Mouse (Mus musculus) embryonic facial prominence, embryonic 14.5 days (tissue): ENCODE results near the gene Gapvd1. TPM values are rescaled to one million over a fixed set of nuclear protein-coding genes. Genes with fewer than 3 reads are reported as not detected.

Experiments
- ATAC-seq: fragments of 200-750 bp; cut with Nextera tagmentation; 2 replicates; pipeline ENCODE4 v1.8.0; 2017; ENCODE audit warnings: low read depth, moderate number of reproducible peaks, moderate TSS enrichment
- DNase-seq: peaks from one replicate; pipeline ENCODE4 v3.0.0-alpha.2; 2015; ENCODE audit warnings: low spot score
- H3K27ac ChIP-seq: fragments of 300-500 bp; sonication (generic); replicated peaks from 2 replicates; pipeline ENCODE4 v1.5.1; 2014; ENCODE audit warnings: low read depth, mild to moderate bottlenecking, low read length, moderate library complexity
- H3K27me3 ChIP-seq: fragments of 300-500 bp; sonication (generic); replicated peaks from 2 replicates; pipeline ENCODE4 v1.6.1; 2014; ENCODE audit warnings: low read length; ENCODE audit not compliant: control insufficient read depth, insufficient read depth
- H3K36me3 ChIP-seq: fragments of 300-500 bp; sonication (generic); 2 replicates; pipeline ENCODE4 v1.6.1; 2014; ENCODE audit warnings: low read length, mixed read lengths; ENCODE audit not compliant: control insufficient read depth, insufficient read depth
- H3K4me1 ChIP-seq: fragments of 300-500 bp; sonication (generic); 2 replicates; pipeline ENCODE4 v1.6.1; 2014; ENCODE audit warnings: antibody characterized with exemption, low read length; ENCODE audit not compliant: control insufficient read depth, insufficient read depth
- H3K4me2 ChIP-seq: fragments of 300-500 bp; sonication (generic); 2 replicates; pipeline ENCODE4 v1.6.1; 2014; ENCODE audit warnings: low read depth, mild to moderate bottlenecking, low read length, moderate library complexity, mixed read lengths
- H3K4me3 ChIP-seq: fragments of 300-500 bp; sonication (generic); 2 replicates; pipeline ENCODE4 v1.5.1; 2014; ENCODE audit warnings: low read depth, mild to moderate bottlenecking, low read length
- H3K9ac ChIP-seq: fragments of 300-500 bp; sonication (generic); 2 replicates; pipeline ENCODE4 v1.6.1; 2014; ENCODE audit warnings: low read depth, mild to moderate bottlenecking, low read length, moderate library complexity, mixed read lengths
- H3K9me3 ChIP-seq: fragments of 300-500 bp; sonication (generic); 2 replicates; pipeline ENCODE4 v1.6.1; 2016; ENCODE audit warnings: low read length; ENCODE audit not compliant: control insufficient read depth
- WGBS: fragments of 180-500 bp; shearing (Covaris S2); extraction: QIAGEN DNeasy Blood & Tissue Kit; methylation state at CpG from one replicate; pipeline ENCODE4 v1.1.7; 2014; 5-methylcytosine and 5-hydroxymethylcytosine counted together
- polyA plus RNA-seq: library from polyadenylated mRNA; unstranded; fragments of >200 nt; fragmentation: Nextera tagmentation; extraction: Ambion mirVana; gene quantifications from 2 replicates; pipeline ENCODE4 v1.2.1, GENCODE M21; 2014

Gene Gapvd1
- polyA plus RNA-seq, 1 experiment from 2014 or later: 92.3 TPM

DNA sequence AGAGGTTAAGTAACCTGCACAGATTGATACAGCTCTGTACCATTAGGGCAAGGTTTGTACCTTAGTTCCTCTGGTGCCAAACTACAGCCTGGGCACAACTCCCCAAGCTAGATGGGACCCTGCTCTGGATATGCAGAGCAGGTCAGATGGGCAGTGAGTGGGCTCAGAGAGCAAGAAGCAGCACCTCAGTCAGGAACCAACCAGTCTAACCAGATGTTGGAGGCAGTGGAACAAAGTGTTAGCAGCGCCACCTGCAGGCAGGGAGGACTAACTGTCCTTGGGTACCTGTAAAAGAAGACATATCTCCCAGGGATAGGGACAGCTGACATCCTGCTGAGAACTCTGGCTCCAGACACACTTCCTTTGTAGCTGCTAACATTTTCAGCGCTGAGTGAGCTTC is 112.7 kb downstream of the Gapvd1 start:
- ATAC-seq: no peak
- H3K27me3 ChIP-seq: no peaks in the 10 kb centered on the region
- 0 out of 2 replicates have a peak, but pooled peaks cover 2% of the 10 kb centered on the region for H3K9me3 ChIP-seq
- no peak overlapping the region for H3K4me2 ChIP-seq
- no peaks in the 10 kb centered on the region for H3K36me3 ChIP-seq
- H3K27ac ChIP-seq: no peak overlapping the region
- DNase-seq: no peak
- peaks cover 12% of the 10 kb centered on the region for H3K4me1 ChIP-seq
- no peak overlapping the region for H3K4me3 ChIP-seq
- no peak overlapping the region for H3K9ac ChIP-seq
- 42% methylated on average over 2 of the region's 2 CpGs for WGBS

GRCm38 (mm10) chr2:34639725-34640124 is 115.3 kb downstream of the Gapvd1 start:
- Histone ChIP-seq H3K27ac (no peak overlapping the region), H3K36me3 (no peaks in the 10 kb centered on the region), H3K4me3 (no peak overlapping the region), H3K4me2 (peak overlapping the region; percentile 97; the same call in 1 of the 2 replicates), H3K4me1 (0 out of 2 replicates have a peak, but pooled peaks cover 2% of the 10 kb centered on the region), H3K27me3 (no peaks in the 10 kb centered on the region), H3K9ac (no peak overlapping the region), H3K9me3 (0 out of 2 replicates have a peak, but pooled peaks cover 2% of the 10 kb centered on the region)
- 54% methylated on average over 5 of the region's 5 CpGs for WGBS
- DNase-seq: no peak
- no peak for ATAC-seq

DNA sequence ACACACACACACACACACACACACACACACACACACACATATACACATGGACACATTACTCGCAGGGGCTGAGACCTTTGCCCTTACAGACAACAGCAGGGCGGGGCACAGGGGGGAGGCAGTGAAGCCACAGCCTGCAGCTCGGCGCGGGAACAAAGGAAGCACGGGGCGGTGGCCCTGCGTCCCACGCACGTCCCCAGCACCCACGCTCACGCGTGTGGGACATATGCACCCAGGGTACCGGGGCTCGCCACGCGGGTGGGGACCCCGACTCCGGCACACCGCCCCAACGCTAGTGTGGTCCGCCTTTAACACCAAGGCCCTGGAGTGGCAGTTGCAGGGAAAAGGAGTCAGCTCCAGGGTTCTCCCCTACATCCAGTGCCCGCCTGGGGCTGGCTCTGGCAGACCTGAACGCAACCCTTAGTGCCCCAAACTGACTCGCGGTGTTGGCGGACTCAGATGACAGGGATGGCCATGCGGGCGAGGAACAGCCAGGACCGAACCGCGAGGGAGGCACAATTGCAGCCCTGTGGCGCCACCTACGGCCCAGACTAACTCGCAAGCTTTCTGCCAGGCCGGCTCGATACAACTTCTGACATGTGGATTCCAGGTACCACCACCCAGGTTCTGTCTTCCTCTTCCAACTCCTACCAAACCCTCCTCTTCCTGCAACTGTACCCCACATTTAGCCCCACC is 115.9 kb downstream of the Gapvd1 start:
- Histone ChIP-seq H3K4me1 (0 out of 2 replicates have a peak, but pooled peaks cover 2% of the 10 kb centered on the region), H3K27ac (no peak overlapping the region), H3K36me3 (no peaks in the 10 kb centered on the region), H3K4me2 (peak overlapping the region; percentile 97), H3K4me3 (peak overlapping the region; percentile 42), H3K9ac (peak overlapping the region; percentile 66), H3K27me3 (no peaks in the 10 kb centered on the region), H3K9me3 (0 out of 2 replicates have a peak, but pooled peaks cover 2% of the 10 kb centered on the region)
- ATAC-seq (peak; percentile 86), DNase-seq (peak; percentile 93)
- 17% methylated on average over 28 of the region's 37 CpGs for WGBS

DNA sequence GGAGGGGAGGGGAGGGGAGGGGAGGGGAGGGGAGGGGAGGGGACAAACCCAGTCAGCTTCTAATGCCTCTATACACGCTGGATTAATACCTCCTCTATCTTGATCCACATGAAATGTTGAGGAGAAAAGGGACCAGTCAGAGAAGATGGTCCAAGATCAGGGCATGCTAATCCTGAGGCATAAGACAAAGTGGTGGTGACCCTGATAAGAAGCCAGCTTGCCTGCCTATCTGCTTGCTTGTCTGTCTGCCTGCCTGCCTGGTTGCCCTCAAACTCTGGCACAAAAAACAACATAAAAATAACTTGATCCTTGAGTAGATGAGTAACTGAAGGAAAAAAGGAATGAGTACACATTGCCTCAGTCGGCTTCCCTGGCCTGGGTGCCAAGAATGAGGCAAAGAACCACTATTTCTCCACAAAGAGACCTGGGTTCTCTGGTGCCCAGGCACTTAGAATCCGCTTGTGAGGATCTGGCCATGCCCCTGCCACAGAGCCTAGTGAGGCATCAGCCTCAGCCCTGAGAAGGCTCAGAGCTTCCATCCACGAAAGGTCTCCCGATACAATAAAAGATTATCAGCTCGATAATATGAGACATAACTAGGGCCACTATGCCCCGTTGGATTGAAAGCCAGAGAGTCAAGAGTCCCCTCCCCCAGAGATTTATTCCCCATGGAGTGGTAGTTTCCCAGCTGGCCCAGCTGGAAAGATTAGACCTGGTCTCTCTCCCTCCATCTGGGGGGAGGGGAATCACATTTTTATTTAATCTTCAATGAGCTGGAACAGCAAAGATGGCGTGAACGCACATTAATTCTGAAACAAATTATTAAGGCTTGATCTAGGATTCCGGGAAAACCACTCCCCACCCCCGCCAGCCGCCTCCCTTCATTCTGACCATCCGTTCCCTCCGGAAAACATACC is 119.5 kb downstream of the Gapvd1 start:
- no peak overlapping the region for H3K9ac ChIP-seq
- H3K27ac ChIP-seq: no peak overlapping the region
- H3K27me3 ChIP-seq: no peaks in the 10 kb centered on the region
- DNase-seq: peak; percentile 47
- H3K4me2 ChIP-seq: no peak overlapping the region
- H3K36me3 ChIP-seq: no peaks in the 10 kb centered on the region
- H3K9me3 ChIP-seq: no peaks in the 10 kb centered on the region
- ATAC-seq: no peak
- 0 out of 2 replicates have a peak, but pooled peaks cover 2% of the 10 kb centered on the region for H3K4me1 ChIP-seq
- WGBS: 68% methylated on average over 14 of the region's 14 CpGs
- no peak overlapping the region for H3K4me3 ChIP-seq

GRCm38 (mm10) chr2:34632051-34632450 is 123.0 kb downstream of the Gapvd1 start:
- no peak overlapping the region for H3K9ac ChIP-seq
- H3K4me2 ChIP-seq: no peak overlapping the region
- DNase-seq: no peak
- no peaks in the 10 kb centered on the region for H3K27me3 ChIP-seq
- no peaks in the 10 kb centered on the region for H3K9me3 ChIP-seq
- H3K36me3 ChIP-seq: no peaks in the 10 kb centered on the region
- H3K4me1 ChIP-seq: 0 out of 2 replicates have a peak, but pooled peaks cover 6% of the 10 kb centered on the region
- ATAC-seq: no peak
- H3K4me3 ChIP-seq: no peak overlapping the region
- H3K27ac ChIP-seq: no peak overlapping the region
- WGBS: 74% methylated on average over 12 of the region's 12 CpGs

DNA sequence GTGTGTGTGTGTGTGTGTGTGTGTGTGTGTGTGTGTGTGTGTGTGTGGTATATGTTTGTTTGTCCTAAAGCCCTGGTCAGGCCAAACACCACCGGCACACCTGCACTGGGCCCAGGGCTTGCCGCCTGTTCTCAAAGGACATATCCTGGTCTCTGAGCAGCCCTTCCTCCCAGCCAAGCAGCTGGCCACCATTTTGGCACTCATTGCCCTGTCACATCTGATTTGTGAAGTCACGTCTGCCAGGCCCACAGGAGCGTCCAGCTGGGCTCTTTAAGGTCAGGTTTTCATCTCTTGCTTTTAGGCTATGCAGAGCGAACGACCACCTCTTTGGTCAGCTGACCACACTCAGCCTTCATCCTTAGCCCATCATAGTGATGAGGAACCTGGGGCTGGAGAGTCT is 124.6 kb downstream of the Gapvd1 start:
- 59% methylated on average over 6 of the region's 6 CpGs for WGBS
- Histone ChIP-seq H3K4me1 (0 out of 2 replicates have a peak, but pooled peaks cover 6% of the 10 kb centered on the region), H3K4me2 (no peak overlapping the region), H3K27ac (no peak overlapping the region), H3K9me3 (no peaks in the 10 kb centered on the region), H3K4me3 (no peak overlapping the region), H3K27me3 (no peaks in the 10 kb centered on the region), H3K9ac (no peak overlapping the region), H3K36me3 (peaks cover 5% of the 10 kb centered on the region; the same call in 1 of the 2 replicates)
- no peak for ATAC-seq
- DNase-seq: no peak

GRCm38 (mm10) chr2:34629758-34630157 is 125.3 kb downstream of the Gapvd1 start:
- WGBS: 83% methylated on average over 7 of the region's 7 CpGs
- H3K4me3 ChIP-seq: no peak overlapping the region
- H3K9ac ChIP-seq: no peak overlapping the region
- ATAC-seq (no peak), DNase-seq (no peak)
- H3K9me3 ChIP-seq: no peaks in the 10 kb centered on the region
- 0 out of 2 replicates have a peak, but pooled peaks cover 6% of the 10 kb centered on the region for H3K4me1 ChIP-seq
- H3K27ac ChIP-seq: no peak overlapping the region
- no peaks in the 10 kb centered on the region for H3K27me3 ChIP-seq
- H3K4me2 ChIP-seq: no peak overlapping the region
- peaks cover 12% of the 10 kb centered on the region for H3K36me3 ChIP-seq

DNA sequence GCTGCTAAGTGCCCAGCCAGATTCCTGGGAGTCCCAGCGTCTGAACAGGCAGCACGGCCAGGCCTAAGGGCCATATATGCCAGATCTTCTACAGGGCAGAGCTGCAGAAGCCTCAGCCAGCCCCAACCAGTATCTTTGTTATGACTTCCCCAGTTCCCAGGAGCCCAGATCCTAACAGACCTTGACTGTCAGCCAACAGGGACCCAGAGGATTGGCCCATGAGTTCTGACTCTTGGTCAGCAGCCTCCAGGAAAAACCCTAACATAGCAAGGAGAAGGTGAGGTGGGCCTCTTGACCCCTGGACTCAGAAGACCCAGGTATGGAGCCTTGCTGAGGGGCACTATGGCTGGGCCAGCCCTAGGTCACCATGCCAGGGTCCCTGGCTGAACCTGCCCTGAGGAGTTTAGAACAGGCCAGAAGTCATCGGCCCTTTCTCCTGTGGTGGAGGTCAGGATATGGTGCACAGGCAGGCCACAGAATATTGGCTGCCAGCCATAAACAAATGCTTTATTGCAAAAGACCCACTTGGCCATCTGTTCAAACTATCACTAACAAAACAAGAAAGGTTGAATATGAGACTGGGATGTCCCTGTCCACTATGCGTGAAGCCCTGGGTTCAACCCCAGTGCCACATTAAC is 126.0 kb downstream of the Gapvd1 start:
- H3K36me3 ChIP-seq: peaks cover 19% of the 10 kb centered on the region
- H3K9ac ChIP-seq: no peak overlapping the region
- H3K9me3 ChIP-seq: no peaks in the 10 kb centered on the region
- ATAC-seq: no peak
- WGBS: 71% methylated on average over 4 of the region's 4 CpGs
- no peak overlapping the region for H3K4me3 ChIP-seq
- no peak overlapping the region for H3K27ac ChIP-seq
- 0 out of 2 replicates have a peak, but pooled peaks cover 6% of the 10 kb centered on the region for H3K4me1 ChIP-seq
- H3K27me3 ChIP-seq: no peaks in the 10 kb centered on the region
- DNase-seq: no peak
- H3K4me2 ChIP-seq: no peak overlapping the region
